Mouse (Mus musculus): ENCODE measurements around the gene Mmgt2. TPM values are rescaled to one million over a fixed set of nuclear protein-coding genes. Genes with fewer than 3 reads are reported as not detected.

Mmgt2 gene
- total RNA-seq, 2 experiments from 2014 or later: 18.1 to 19.6 TPM

DNA sequence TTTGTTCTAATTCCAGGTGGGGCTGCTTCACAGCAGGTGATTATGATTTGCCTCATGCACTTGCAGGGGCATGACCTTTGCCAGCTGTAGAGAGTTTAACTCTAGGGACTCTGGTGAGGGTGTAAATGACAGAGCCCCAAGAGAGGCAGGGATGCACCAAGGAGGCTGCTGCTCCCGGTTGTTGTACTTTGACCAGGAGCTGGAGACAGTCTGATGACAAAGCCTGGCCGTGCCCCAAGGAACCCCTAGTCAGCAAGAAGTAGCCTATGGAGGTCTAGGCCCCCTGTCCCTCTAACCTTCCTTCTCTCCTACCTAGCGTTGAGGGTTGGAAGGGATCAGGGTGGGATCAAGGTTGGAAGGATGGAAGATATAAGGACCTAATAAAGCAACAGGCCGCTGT, 33.0 kb upstream of the Mmgt2 start:
- intact Hi-C loops (cut with DNase I): no loop called here
- no peak for DNase-seq

GRCm38 (mm10) chr11:62621079-62621478, 27.4 kb upstream of the Mmgt2 start:
- intact Hi-C loops (cut with DNase I): no loop called here

GRCm38 (mm10) chr11:62621586-62622283, 26.7 kb upstream of the Mmgt2 start:
- intact Hi-C loops (cut with DNase I): no loop called here
- no peak for DNase-seq

More at GRCm38 (mm10) chr11:62621079-62621478, 27.4 kb upstream of the Mmgt2 start:
- DNase-seq: no peak

GRCm38 (mm10) chr11:62622850-62623249, 25.6 kb upstream of the Mmgt2 start:
- intact Hi-C loops (cut with DNase I): no loop called here
- DNase-seq: no peak

- intact Hi-C loops (cut with DNase I): no loop called here
- peak; percentile 54 for DNase-seq
Measured at GRCm38 (mm10) chr11:62624341-62625291, 23.8 kb upstream of the Mmgt2 start.

DNA sequence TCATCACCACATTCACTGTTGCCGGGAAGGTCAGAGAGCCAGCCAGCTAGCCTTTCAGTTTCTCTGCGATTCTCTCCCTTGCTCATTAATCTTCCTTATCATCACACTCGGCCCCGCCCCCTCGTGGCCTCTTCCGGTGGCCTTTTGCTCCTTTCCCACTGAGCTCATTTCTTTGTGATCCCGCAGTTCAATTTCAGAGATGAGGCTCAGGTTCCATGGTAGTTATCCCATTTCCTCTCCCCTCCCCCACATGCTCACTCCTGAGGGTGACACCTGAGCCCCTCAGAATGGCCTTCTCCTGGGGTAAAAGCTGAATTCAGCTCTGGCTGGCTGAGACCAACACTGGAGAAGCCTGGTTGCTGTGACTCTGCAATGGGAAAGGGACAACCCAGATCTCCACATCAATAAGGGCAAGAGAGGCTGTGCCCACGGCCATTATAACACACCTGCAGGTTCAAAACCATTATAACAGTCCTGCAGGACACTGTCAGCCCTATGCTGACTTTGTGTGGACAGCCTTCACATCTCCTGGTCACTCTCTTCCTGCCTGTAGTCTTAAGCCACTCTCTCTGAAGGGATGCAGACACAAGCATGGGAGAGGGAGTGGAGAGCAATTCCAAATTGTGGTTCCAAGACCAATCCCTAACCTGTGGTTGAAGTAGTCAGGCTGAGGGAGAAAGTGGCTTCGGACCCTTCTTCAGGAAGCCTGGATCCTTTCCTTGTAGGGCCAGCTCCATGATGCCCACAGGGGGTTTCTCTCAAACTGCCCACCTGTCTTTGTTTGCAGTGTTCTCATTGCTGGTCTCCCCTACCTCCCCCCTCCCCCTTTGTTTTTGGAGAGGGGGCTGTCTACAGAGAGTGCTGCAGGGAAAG, 18.9 kb upstream of the Mmgt2 start:
- intact Hi-C loops (cut with DNase I): no loop called here
- DNase-seq: no peak

DNA sequence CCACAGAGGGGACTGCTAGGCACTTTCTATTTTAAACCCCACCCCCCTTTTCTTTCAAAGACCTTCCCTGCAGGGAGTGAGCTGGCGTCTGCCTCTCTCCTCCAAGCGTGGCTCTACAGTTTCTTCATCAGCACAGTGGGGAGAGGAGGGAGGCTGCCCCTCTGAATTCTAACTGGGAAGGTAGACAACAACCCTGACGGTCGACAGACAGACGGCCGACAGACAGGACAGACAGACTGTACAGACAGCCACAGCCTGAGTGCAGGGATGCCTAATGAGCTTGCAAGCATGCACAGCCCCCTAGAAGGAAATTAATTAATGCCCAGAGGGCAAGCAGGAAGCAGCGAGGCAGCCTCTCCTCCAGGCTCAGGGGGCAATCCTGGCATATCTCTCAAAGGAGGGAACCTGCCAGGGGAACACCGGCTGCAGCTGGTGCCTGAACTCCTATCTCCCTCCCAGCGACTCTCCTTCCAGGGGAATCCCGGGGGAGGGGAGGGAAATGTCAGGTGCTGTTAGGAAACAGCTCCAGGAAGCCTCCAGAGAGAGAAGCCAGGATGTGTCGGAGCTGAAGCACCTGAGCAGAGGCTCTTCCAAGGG, 18.1 kb upstream of the Mmgt2 start:
- peak; percentile 37 for DNase-seq
- intact Hi-C loops (cut with DNase I): no loop called here

- DNase-seq: no peak
- intact Hi-C loops (cut with DNase I): no loop called here
Measured at GRCm38 (mm10) chr11:62631138-62631537, 17.3 kb upstream of the Mmgt2 start.

GRCm38 (mm10) chr11:62635406-62635805, 13.1 kb upstream of the Mmgt2 start:
- intact Hi-C loops (cut with DNase I): no loop called here
- no peak for DNase-seq

GRCm38 (mm10) chr11:62636105-62636839, 12.2 kb upstream of the Mmgt2 start:
- intact Hi-C loops (cut with DNase I): no loop called here
- no peak for DNase-seq

DNA sequence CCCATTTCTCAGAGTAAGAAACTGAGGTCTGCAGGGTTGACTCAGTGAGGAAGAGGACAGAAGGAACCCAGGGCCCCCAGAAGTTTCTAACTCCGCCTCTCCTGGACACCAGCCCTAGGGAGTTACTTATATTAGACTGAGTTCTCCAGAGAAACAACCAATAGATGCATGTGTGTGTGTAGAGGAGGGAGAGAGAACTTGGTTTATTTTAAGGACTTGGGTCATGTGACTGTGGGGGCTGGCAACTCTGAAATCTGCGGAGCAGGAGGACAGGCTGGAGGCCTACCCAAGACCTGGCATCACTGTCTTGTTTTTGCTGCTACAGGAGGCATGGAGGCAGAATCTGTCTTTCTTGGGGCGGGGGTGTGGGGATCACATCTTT, 11.6 kb upstream of the Mmgt2 start:
- intact Hi-C loops (cut with DNase I): no loop called here
- no peak for DNase-seq

DNA sequence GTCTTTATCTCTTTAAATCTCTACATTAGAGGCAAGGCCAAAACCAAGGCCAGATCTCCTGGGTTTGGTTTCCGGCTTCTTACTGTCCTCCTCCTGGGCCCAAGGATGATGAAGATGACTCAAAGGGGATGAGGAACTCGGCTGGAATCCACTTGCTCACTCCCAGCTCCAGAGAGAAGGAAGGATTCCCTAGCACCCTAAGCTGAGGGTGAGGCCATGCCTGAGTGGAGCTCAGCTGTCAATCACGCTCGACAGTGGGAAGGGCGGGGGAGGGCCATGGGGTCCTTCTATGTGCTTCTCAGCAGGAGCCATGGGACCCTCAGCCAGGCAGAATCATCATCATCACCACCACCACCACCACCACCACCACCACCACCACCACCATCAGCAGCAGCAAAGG, 11.1 kb upstream of the Mmgt2 start:
- intact Hi-C loops (cut with DNase I): no loop called here
- no peak for DNase-seq

DNA sequence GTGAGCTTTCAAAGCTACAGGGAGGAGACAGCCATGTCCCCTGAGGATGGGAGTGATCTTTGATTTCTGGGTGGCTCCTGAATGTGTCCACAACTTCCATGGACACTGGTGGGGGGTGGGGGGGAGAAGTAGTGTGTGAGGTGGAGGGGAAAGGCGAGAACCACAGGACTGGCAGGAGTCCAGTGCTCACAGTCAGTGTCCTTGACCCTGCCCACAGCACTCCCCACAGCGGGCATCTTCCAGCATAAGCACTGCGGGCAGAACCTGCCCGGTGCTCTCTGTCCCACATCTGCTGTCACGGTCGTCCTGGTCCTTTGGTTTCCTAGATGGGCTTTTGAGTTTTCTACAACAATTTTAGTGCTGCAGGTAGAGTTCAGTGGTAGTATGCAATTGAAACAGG, 10.7 kb upstream of the Mmgt2 start:
- DNase-seq: no peak
- intact Hi-C loops (cut with DNase I): no loop called here

DNA sequence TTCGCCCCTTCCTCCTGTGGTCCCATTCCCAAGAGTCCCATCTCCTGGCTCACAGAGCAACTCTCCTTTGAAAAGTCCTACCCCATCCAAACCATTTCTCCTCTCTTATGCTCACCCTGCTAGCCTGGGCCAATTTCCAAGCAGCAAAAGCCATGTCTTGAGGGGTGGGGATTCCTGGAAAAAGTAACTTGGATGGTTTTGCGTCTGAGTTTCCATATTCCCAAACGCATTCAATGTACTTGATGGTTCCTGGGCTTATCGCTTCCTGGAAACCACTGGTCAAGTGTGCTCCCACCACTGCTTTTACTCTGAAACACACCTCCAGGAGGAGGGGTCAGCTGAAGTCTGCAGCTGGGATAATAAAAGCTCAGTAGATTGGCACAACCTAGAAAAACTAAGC, 10.1 kb upstream of the Mmgt2 start:
- DNase-seq: no peak

GRCm38 (mm10) chr11:62640378-62640777, 8.1 kb upstream of the Mmgt2 start:
- intact Hi-C loops (cut with DNase I): no loop called here
- DNase-seq: no peak

More for the DNA sequence above, 10.1 kb upstream of the Mmgt2 start:
- intact Hi-C loops (cut with DNase I): no loop called here

DNA sequence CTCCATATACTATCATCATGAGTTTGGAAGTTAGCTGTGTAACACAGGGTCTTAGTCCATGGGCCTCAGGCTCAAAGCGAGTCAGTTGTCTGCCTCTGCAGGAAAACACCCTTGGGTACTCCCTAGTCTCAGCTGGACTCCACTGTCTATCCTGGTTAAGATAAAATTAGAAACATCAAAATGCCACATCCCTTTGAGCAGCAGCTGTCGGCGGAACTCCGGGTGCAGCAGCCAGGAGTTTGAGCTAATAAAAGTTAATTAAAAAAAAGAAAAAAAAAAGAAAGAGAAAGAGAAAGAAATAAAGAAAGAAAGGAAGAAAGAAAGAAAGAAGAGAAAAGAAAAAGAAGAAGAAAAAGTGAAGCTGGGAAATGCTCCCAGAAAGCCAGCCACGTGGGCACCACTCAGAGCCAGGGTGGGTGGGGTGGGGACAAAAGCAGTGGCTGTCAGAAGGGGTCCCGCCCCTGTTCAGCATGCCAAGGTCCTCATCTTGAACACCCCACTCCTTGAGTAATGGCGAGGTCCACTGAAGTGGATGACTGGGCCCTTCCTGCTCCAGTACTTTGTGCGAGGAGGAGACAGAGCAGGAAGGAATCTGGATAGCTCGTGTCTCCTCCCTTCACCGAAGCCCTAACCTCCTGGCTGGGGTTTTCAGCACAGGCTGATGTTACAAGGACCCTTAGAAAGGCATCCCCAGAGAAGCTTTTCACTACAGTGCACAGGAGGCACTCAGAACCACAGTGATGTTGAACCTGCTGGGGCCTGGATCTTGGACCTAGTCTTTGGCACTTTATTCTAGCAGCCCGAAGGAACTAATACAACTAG, 6.2 kb upstream of the Mmgt2 start:
- intact Hi-C loops (cut with DNase I): no loop called here
- DNase-seq: no peak

- intact Hi-C loops (cut with DNase I): no loop called here
- peak; percentile 70 for DNase-seq
Measured at GRCm38 (mm10) chr11:62643011-62643631, 5.3 kb upstream of the Mmgt2 start.

- intact Hi-C loops (cut with DNase I): no loop called here
- no peak for DNase-seq
Measured at GRCm38 (mm10) chr11:62643681-62644363, 4.6 kb upstream of the Mmgt2 start.

Measured in left cerebral cortex, postnatal 4 days (tissue).